Mouse (Mus musculus): ENCODE measurements around the gene Ccdc167. TPM values are rescaled to one million over a fixed set of nuclear protein-coding genes. Genes with fewer than 3 reads are reported as not detected.
A peak's percentile ranks its signal among the peaks of the same experiment; 100 is the strongest.

Gene Ccdc167
- polyA plus RNA-seq, 1 experiment, result 1.4 TPM

DNA sequence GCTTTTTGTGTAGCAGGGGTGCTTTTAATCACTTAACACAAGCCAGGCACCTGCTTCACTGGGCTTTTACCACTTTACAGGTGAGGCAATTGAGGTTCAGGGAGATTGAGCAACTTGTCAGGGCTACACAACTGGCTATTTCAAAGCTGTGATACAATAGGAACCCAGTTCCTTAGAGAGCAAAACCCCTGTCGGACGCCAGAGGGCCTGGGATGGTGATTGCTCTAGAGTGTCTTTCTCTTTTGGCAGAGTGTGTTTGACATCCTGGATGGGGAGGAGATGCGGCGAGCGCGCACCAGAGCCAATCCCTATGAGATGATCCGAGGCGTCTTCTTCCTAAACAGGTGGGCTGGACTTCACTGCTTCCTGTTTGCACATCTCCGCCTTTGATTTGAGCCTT is 35.2 kb downstream of the Ccdc167 start:
- Histone ChIP-seq H3K4me1 (ENCODE audit: control insufficient read depth) (peaks cover 42% of the 10 kb centered on the region), H3K4me3 (replicated peaks) (no peak overlapping the region), H3K36me3 (ENCODE audit: control insufficient read depth) (peaks cover 99% of the 10 kb centered on the region), H3K9me3 (ENCODE audit: control insufficient read depth, low read length) (no peaks in the 10 kb centered on the region), H3K27me3 (ENCODE audit: control insufficient read depth) (no peaks in the 10 kb centered on the region)
- TF ChIP-seq GATA1 (IDR thresholded peaks at IDR 0.05; ENCODE audit: low read length) (no peak), TAL1 (IDR thresholded peaks at IDR 0.05; ENCODE audit: low read length) (no peak)

DNA sequence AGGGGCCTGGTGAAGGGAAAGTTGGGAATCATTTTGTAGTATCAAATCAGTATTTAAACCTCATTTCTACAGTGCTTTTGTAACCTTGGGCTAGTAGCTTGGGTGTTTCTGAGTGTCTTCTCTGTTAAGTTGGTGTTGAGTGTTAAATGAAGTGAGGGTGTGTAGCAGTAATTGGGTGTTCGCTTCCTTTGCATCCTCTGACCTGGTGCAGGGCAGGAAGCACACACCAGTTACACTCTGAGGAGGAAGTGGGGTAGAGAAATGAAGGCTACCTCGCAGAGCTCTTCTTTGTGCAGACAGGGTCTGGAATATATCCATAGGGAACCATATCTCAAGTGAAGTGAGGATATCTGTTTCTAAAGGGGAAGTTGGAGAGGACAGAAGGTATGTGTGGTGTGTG is 35.9 kb downstream of the Ccdc167 start:
- no peak overlapping the region for H3K4me3 ChIP-seq (replicated peaks)
- H3K36me3 ChIP-seq (ENCODE audit: control insufficient read depth), result peaks cover 99% of the 10 kb centered on the region

GRCm38 (mm10) chr17:29680174-29680573 is 36.7 kb downstream of the Ccdc167 start:
- Histone ChIP-seq H3K4me3 (replicated peaks) (no peak overlapping the region), H3K4me1 (ENCODE audit: control insufficient read depth) (peaks cover 27% of the 10 kb centered on the region), H3K36me3 (ENCODE audit: control insufficient read depth) (peaks cover 99% of the 10 kb centered on the region), H3K27me3 (ENCODE audit: control insufficient read depth) (no peaks in the 10 kb centered on the region), H3K9me3 (ENCODE audit: control insufficient read depth, low read length) (no peaks in the 10 kb centered on the region)
- no peak for TF ChIP-seq GATA1 (IDR thresholded peaks at IDR 0.05; ENCODE audit: low read length)
- TF ChIP-seq TAL1 (IDR thresholded peaks at IDR 0.05; ENCODE audit: low read length), result no peak

More for the DNA sequence above, 35.9 kb downstream of the Ccdc167 start:
- Histone ChIP-seq H3K9me3 (ENCODE audit: control insufficient read depth, low read length) (no peaks in the 10 kb centered on the region), H3K4me1 (ENCODE audit: control insufficient read depth) (peaks cover 35% of the 10 kb centered on the region), H3K27me3 (ENCODE audit: control insufficient read depth) (no peaks in the 10 kb centered on the region)
- no peak for TF ChIP-seq TAL1 (IDR thresholded peaks at IDR 0.05; ENCODE audit: low read length)
- TF ChIP-seq GATA1 (IDR thresholded peaks at IDR 0.05; ENCODE audit: low read length), result no peak

GRCm38 (mm10) chr17:29679038-29679767 is 37.6 kb downstream of the Ccdc167 start:
- peaks cover 99% of the 10 kb centered on the region for H3K36me3 ChIP-seq (ENCODE audit: control insufficient read depth)
- H3K4me3 ChIP-seq (replicated peaks), result no peak overlapping the region
- H3K27me3 ChIP-seq (ENCODE audit: control insufficient read depth), result no peaks in the 10 kb centered on the region
- peaks cover 17% of the 10 kb centered on the region for H3K4me1 ChIP-seq (ENCODE audit: control insufficient read depth)
- H3K9me3 ChIP-seq (ENCODE audit: control insufficient read depth, low read length), result no peaks in the 10 kb centered on the region
- TF ChIP-seq GATA1 (IDR thresholded peaks at IDR 0.05; ENCODE audit: low read length), result no peak
- no peak for TF ChIP-seq TAL1 (IDR thresholded peaks at IDR 0.05; ENCODE audit: low read length)

GRCm38 (mm10) chr17:29678526-29678925 is 38.3 kb downstream of the Ccdc167 start:
- no peak for TF ChIP-seq TAL1 (IDR thresholded peaks at IDR 0.05; ENCODE audit: low read length)
- TF ChIP-seq GATA1 (IDR thresholded peaks at IDR 0.05; ENCODE audit: low read length), result no peak
- no peak overlapping the region for H3K4me3 ChIP-seq (replicated peaks)
- H3K4me1 ChIP-seq (ENCODE audit: control insufficient read depth), result peaks cover 11% of the 10 kb centered on the region
- H3K9me3 ChIP-seq (ENCODE audit: control insufficient read depth, low read length), result no peaks in the 10 kb centered on the region
- H3K36me3 ChIP-seq (ENCODE audit: control insufficient read depth), result peaks cover 99% of the 10 kb centered on the region
- no peaks in the 10 kb centered on the region for H3K27me3 ChIP-seq (ENCODE audit: control insufficient read depth)

GRCm38 (mm10) chr17:29673325-29673724 is 43.5 kb downstream of the Ccdc167 start:
- no peaks in the 10 kb centered on the region for H3K9me3 ChIP-seq (ENCODE audit: control insufficient read depth, low read length)
- peaks cover 93% of the 10 kb centered on the region for H3K36me3 ChIP-seq (ENCODE audit: control insufficient read depth)
- TF ChIP-seq TAL1 (IDR thresholded peaks at IDR 0.05; ENCODE audit: low read length), result no peak
- TF ChIP-seq GATA1 (IDR thresholded peaks at IDR 0.05; ENCODE audit: low read length), result no peak
- peaks cover 34% of the 10 kb centered on the region for H3K4me1 ChIP-seq (ENCODE audit: control insufficient read depth)
- H3K27me3 ChIP-seq (ENCODE audit: control insufficient read depth), result no peaks in the 10 kb centered on the region
- H3K4me3 ChIP-seq (replicated peaks), result no peak overlapping the region

- Histone ChIP-seq H3K4me3 (replicated peaks) (no peak overlapping the region), H3K9me3 (ENCODE audit: control insufficient read depth, low read length) (no peaks in the 10 kb centered on the region), H3K36me3 (ENCODE audit: control insufficient read depth) (peaks cover 93% of the 10 kb centered on the region), H3K27me3 (ENCODE audit: control insufficient read depth) (no peaks in the 10 kb centered on the region), H3K4me1 (ENCODE audit: control insufficient read depth) (peaks cover 47% of the 10 kb centered on the region)
- no peak for TF ChIP-seq TAL1 (IDR thresholded peaks at IDR 0.05; ENCODE audit: low read length)
- no peak for TF ChIP-seq GATA1 (IDR thresholded peaks at IDR 0.05; ENCODE audit: low read length)
Observed at GRCm38 (mm10) chr17:29671021-29671420, 45.8 kb downstream of the Ccdc167 start.

DNA sequence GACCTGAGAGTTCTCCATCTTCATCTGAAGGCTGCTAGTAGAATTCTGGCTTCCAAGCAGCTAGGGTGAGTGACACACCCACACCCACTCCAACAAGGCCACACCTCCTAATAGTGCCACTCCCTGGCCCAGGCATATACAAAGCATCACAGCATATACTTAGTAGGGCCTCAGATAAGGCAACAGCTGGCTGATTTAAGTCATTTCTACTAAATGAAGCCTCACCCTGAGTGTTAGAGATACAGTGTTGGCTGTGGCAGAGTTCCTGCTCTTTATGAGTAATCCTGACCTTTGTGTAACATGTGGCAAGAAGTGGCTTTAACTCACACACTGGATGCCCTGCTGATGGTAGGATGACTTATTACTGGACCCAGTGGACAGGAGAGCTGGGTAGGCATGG is 46.9 kb downstream of the Ccdc167 start:
- no peaks in the 10 kb centered on the region for H3K27me3 ChIP-seq (ENCODE audit: control insufficient read depth)
- H3K4me3 ChIP-seq (replicated peaks), result peak overlapping the region; percentile 45
- H3K4me1 ChIP-seq (ENCODE audit: control insufficient read depth), result peaks cover 49% of the 10 kb centered on the region
- no peak for TF ChIP-seq TAL1 (IDR thresholded peaks at IDR 0.05; ENCODE audit: low read length)
- TF ChIP-seq GATA1 (IDR thresholded peaks at IDR 0.05; ENCODE audit: low read length), result peak; percentile 68
- peaks cover 91% of the 10 kb centered on the region for H3K36me3 ChIP-seq (ENCODE audit: control insufficient read depth)
- no peaks in the 10 kb centered on the region for H3K9me3 ChIP-seq (ENCODE audit: control insufficient read depth, low read length)

DNA sequence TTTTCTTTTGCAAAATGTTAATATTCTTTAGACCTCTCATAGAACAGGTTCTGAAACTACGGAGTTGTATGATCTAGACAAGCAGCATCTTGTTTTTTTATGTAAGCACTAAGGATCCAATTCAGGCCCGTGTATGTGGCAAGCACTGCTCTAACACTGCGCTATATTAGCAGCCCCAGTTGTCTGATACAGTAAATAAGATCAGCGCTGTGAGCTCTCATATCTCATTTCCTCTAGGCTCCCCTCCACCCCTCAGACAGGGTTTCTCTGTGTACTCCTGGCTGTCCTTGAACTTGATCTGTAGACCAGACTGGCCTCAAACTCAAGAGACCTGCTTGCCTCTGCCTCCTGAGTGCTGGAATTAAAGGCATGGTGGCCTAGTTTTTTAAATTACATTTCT is 47.8 kb downstream of the Ccdc167 start:
- Histone ChIP-seq H3K36me3 (ENCODE audit: control insufficient read depth) (peaks cover 92% of the 10 kb centered on the region), H3K4me1 (ENCODE audit: control insufficient read depth) (peaks cover 55% of the 10 kb centered on the region), H3K27me3 (ENCODE audit: control insufficient read depth) (no peaks in the 10 kb centered on the region), H3K4me3 (replicated peaks) (no peak overlapping the region), H3K9me3 (ENCODE audit: control insufficient read depth, low read length) (no peaks in the 10 kb centered on the region)
- TF ChIP-seq TAL1 (IDR thresholded peaks at IDR 0.05; ENCODE audit: low read length) (no peak), GATA1 (IDR thresholded peaks at IDR 0.05; ENCODE audit: low read length) (no peak)

All from erythroblast, embryonic 14.5 days (primary cell).